Mouse (Mus musculus): ENCODE results near the gene Tfap2a. TPM values are rescaled to one million over a fixed set of nuclear protein-coding genes. Genes with fewer than 3 reads are reported as not detected.

The Tfap2a gene
- polyA plus RNA-seq (2014; fragmentation: Nextera tagmentation; extraction: Ambion mirVana) = 15.5 and 20.6 TPM in 2 replicates

DNA sequence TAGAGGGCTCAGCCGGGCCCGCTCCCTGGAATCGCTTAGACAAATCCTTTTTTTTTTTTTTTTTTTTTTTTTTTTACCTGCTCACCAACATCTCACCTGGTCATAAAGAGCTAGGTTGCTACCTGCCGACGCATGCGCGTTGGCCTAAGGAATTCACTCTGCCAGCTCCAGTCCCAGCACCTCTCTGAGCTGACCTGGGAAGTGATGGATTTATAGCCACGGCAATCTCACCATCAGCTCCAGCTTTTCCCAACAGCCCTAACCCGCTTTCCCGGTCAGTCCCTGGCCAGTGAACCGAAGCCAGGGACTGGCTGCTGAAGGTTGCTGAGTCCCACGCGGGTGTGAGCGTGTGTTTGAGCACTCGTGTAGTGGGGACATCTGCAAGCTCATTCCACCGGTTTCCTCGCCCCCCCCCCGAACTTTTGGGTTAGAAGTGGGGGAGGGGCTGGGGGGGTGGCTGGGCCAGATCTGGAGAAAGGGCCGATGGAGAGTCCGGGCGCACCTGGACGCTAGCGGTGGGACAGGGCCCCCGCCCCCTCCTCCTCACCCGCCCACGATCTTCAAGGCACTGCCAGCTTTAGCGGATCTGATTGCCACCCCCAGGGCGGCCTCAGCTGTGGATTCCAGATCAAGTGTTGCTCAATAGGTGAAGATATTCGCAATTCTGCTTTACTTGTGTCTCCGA lies at the start of gene Tfap2a:
Gene Tfap2a, minus strand, starts transcription at position 181 of the 685 bp plus-strand sequence.
- Histone ChIP-seq H3K4me1 (replicated peaks; ENCODE audit: control insufficient read depth, insufficient read depth, low read length) (no peaks in the 10 kb centered on the region; the same call in 1 of the 2 replicates), H3K27ac (ENCODE audit: low read depth, low read length) (no peak within 1 kb of the TSS), H3K9ac (ENCODE audit: low read depth, low read length) (no peak within 1 kb of the TSS), H3K4me2 (replicated peaks; ENCODE audit: low read depth, low read length) (no peak within 1 kb of the TSS), H3K4me3 (ENCODE audit: low read depth, low read length) (peak within 1 kb of the TSS; percentile 10; the same call in 1 of the 2 replicates), H3K36me3 (ENCODE audit: control insufficient read depth, insufficient read depth, low read length) (no peaks in the 10 kb centered on the region), H3K27me3 (ENCODE audit: control insufficient read depth, insufficient read depth, low read length) (peaks cover 95% of the 10 kb centered on the region), H3K9me3 (ENCODE audit: control insufficient read depth, low read length) (no peaks in the 10 kb centered on the region)
- 1% methylated on average over 30 of the region's 30 CpGs for WGBS
- ATAC-seq (ENCODE audit: low FRiP score) (no peak), DNase-seq (ENCODE audit: low spot score) (peak; percentile 52)

DNA sequence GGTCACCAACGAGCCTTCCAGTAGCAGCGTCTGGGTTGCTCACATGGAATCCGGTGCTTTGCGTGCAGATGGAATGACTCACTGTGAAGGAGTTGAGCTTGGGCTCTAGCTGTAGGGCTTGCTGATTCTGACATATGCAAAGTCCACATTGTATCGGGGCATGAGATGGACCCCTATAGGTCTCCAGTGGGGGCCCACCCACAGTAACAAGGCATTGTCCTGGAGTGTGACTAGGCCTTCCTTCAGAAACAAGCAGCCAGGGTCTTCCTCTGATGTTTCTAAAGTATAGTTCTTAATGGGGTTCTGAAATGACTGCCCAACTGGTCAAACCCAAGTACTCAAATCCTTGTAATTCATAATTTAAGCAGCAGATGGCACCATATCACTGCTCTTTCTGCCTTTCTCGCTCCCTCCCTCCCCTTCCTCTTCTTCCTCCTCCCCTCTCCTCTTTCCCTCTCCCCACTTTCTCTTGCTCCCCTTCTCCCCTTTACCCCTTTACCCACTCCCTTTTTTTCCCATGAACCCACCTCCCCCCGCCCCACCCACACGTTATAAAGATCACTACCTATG lies 46.1 kb upstream of the Tfap2a start:
- no peak overlapping the region for H3K27ac ChIP-seq (ENCODE audit: low read depth, low read length)
- H3K9ac ChIP-seq (ENCODE audit: low read depth, low read length) = no peak overlapping the region
- no peak overlapping the region for H3K4me2 ChIP-seq (replicated peaks; ENCODE audit: low read depth, low read length)
- no peaks in the 10 kb centered on the region for H3K9me3 ChIP-seq (ENCODE audit: control insufficient read depth, low read length)
- WGBS = 51% methylated on average over 8 of the region's 8 CpGs
- H3K4me3 ChIP-seq (ENCODE audit: low read depth, low read length) = no peak overlapping the region
- H3K4me1 ChIP-seq (replicated peaks; ENCODE audit: control insufficient read depth, insufficient read depth, low read length) = no peaks in the 10 kb centered on the region
- peak; percentile 64 for DNase-seq (ENCODE audit: low spot score)
- H3K36me3 ChIP-seq (ENCODE audit: control insufficient read depth, insufficient read depth, low read length) = no peaks in the 10 kb centered on the region
- H3K27me3 ChIP-seq (ENCODE audit: control insufficient read depth, insufficient read depth, low read length) = no peaks in the 10 kb centered on the region
- no peak for ATAC-seq (ENCODE audit: low FRiP score)

DNA sequence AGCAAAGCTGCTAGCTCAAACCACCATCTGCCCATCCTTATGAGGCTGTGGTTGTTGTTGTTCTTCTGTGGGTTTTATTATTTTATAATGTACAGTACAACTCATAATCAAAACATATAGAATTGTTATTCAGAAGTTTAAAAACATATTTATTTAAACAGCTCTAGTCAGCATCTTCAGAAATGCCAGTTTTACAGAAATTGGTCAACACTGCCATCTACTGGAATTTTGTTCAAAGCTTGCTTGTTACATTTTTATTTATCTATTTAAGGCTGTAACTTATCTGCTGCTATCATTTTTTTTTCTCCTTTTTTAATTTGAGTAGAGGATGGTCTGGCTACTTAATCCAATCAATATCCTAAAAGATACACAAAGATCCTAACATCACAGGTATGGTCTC lies 19.8 kb upstream of the Tfap2a start:
- H3K4me2 ChIP-seq (replicated peaks; ENCODE audit: low read depth, low read length) = no peak overlapping the region

DNA sequence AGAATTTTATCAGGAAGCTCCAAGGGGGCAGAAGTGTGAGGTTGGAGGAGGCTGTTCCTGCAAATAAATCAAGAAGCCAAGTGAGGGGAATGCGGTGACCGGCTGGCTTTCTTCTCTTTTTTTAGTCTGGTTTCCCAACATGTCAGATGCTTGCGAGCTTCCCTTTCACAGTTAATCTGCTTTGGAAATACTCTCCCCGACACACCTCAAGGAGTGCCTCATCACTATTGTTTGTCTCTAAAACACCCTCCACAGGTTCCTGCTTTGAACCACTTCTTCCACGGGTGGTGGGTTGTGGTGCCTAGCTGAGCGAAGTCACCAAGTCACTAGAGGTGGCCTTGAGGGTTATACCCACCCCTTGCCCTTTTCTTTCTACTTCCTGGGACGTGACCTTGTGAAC lies 18.2 kb upstream of the Tfap2a start:
- no peak overlapping the region for H3K4me3 ChIP-seq (ENCODE audit: low read depth, low read length)
- no peaks in the 10 kb centered on the region for H3K4me1 ChIP-seq (replicated peaks; ENCODE audit: control insufficient read depth, insufficient read depth, low read length)
- no peaks in the 10 kb centered on the region for H3K36me3 ChIP-seq (ENCODE audit: control insufficient read depth, insufficient read depth, low read length)
- H3K4me2 ChIP-seq (replicated peaks; ENCODE audit: low read depth, low read length) = no peak overlapping the region
- ATAC-seq (ENCODE audit: low FRiP score) (no peak), DNase-seq (ENCODE audit: low spot score) (no peak)
- H3K9me3 ChIP-seq (ENCODE audit: control insufficient read depth, low read length) = no peaks in the 10 kb centered on the region
- 77% methylated on average over 7 of the region's 7 CpGs for WGBS
- no peak overlapping the region for H3K27ac ChIP-seq (ENCODE audit: low read depth, low read length)
- no peak overlapping the region for H3K9ac ChIP-seq (ENCODE audit: low read depth, low read length)
- no peaks in the 10 kb centered on the region for H3K27me3 ChIP-seq (ENCODE audit: control insufficient read depth, insufficient read depth, low read length)

More for the DNA sequence above, 19.8 kb upstream of the Tfap2a start:
- Histone ChIP-seq H3K4me1 (replicated peaks; ENCODE audit: control insufficient read depth, insufficient read depth, low read length) (no peaks in the 10 kb centered on the region), H3K9me3 (ENCODE audit: control insufficient read depth, low read length) (no peaks in the 10 kb centered on the region), H3K27me3 (ENCODE audit: control insufficient read depth, insufficient read depth, low read length) (no peaks in the 10 kb centered on the region), H3K4me3 (ENCODE audit: low read depth, low read length) (no peak overlapping the region), H3K27ac (ENCODE audit: low read depth, low read length) (no peak overlapping the region), H3K36me3 (ENCODE audit: control insufficient read depth, insufficient read depth, low read length) (no peaks in the 10 kb centered on the region), H3K9ac (ENCODE audit: low read depth, low read length) (no peak overlapping the region)
- ATAC-seq (ENCODE audit: low FRiP score) = no peak
- DNase-seq (ENCODE audit: low spot score) = peak; percentile 46

DNA sequence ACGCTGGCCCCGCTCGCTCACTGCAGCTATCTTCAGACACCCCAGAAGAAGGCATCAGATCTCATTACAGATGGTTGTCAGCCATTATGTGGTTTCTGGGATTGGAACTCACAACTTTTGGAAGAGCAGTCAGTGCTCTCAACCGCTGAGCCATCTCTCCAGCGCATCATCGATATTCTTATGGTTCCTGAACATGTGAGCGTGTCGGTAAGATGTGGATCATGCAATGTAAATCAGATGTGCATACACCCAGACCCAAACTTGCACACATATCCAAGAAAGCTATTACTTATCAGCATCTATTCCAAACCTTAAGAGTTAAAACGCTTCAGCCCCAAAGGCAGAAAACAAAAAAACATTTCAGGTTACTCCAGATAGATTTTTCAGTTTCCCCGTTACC lies 15.9 kb upstream of the Tfap2a start:
- peaks cover 6% of the 10 kb centered on the region; the same call in 1 of the 2 replicates for H3K27me3 ChIP-seq (ENCODE audit: control insufficient read depth, insufficient read depth, low read length)
- no peak overlapping the region for H3K27ac ChIP-seq (ENCODE audit: low read depth, low read length)
- H3K4me2 ChIP-seq (replicated peaks; ENCODE audit: low read depth, low read length) = no peak overlapping the region
- no peak overlapping the region for H3K4me3 ChIP-seq (ENCODE audit: low read depth, low read length)
- ATAC-seq (ENCODE audit: low FRiP score) = no peak
- WGBS = 93% methylated on average over 10 of the region's 10 CpGs
- H3K4me1 ChIP-seq (replicated peaks; ENCODE audit: control insufficient read depth, insufficient read depth, low read length) = no peaks in the 10 kb centered on the region
- no peaks in the 10 kb centered on the region for H3K36me3 ChIP-seq (ENCODE audit: control insufficient read depth, insufficient read depth, low read length)
- no peaks in the 10 kb centered on the region for H3K9me3 ChIP-seq (ENCODE audit: control insufficient read depth, low read length)
- no peak overlapping the region for H3K9ac ChIP-seq (ENCODE audit: low read depth, low read length)
- no peak for DNase-seq (ENCODE audit: low spot score)

DNA sequence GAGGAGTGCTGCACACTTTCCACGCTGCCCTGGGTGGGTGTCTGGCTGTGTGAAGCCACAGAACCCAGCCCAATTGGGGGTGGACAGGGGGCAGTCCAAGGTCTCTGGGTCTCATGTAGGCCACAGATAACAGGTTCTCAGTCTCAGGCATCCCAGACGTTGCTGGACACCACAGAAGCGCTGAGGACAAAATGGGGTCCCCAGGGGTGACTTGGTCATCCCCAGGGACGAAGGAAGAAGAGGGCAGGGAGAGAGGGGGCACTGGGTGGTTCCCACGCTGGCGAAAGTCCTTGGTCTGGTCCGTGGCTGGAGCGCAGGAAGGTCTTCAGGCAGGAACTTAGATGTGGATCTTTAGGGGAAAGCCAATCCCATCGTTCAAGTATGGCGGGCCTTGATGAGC lies 13.7 kb upstream of the Tfap2a start:
- Histone ChIP-seq H3K4me1 (replicated peaks; ENCODE audit: control insufficient read depth, insufficient read depth, low read length) (no peaks in the 10 kb centered on the region), H3K9ac (ENCODE audit: low read depth, low read length) (no peak overlapping the region), H3K4me3 (ENCODE audit: low read depth, low read length) (no peak overlapping the region), H3K27ac (ENCODE audit: low read depth, low read length) (no peak overlapping the region), H3K9me3 (ENCODE audit: control insufficient read depth, low read length) (no peaks in the 10 kb centered on the region), H3K4me2 (replicated peaks; ENCODE audit: low read depth, low read length) (no peak overlapping the region), H3K36me3 (ENCODE audit: control insufficient read depth, insufficient read depth, low read length) (no peaks in the 10 kb centered on the region), H3K27me3 (ENCODE audit: control insufficient read depth, insufficient read depth, low read length) (peaks cover 9% of the 10 kb centered on the region)
- 90% methylated on average over 10 of the region's 10 CpGs for WGBS
- ATAC-seq (ENCODE audit: low FRiP score) = no peak
- DNase-seq (ENCODE audit: low spot score) = no peak

DNA sequence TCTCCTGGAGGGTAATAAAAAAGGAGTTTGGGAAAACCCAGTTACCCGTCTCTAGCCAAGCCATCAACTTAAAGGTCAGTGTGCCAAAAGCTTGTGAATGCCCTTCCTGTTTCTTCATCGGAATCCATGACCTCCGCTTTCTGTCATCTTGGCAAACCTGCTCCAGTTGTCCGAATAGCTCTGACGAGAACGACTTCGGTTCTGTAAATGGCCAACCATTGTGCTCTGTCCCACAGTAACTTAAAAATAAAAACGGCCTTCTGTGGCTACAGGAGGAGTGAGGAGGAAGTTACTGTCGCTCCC lies 11.4 kb upstream of the Tfap2a start:
- DNase-seq (ENCODE audit: low spot score) (no peak), ATAC-seq (ENCODE audit: low FRiP score) (no peak)
- H3K27ac ChIP-seq (ENCODE audit: low read depth, low read length) = no peak overlapping the region
- no peaks in the 10 kb centered on the region for H3K36me3 ChIP-seq (ENCODE audit: control insufficient read depth, insufficient read depth, low read length)
- no peak overlapping the region for H3K4me2 ChIP-seq (replicated peaks; ENCODE audit: low read depth, low read length)
- peaks cover 3% of the 10 kb centered on the region; the same call in 1 of the 2 replicates for H3K4me1 ChIP-seq (replicated peaks; ENCODE audit: control insufficient read depth, insufficient read depth, low read length)
- peaks cover 27% of the 10 kb centered on the region for H3K27me3 ChIP-seq (ENCODE audit: control insufficient read depth, insufficient read depth, low read length)
- WGBS = 69% methylated on average over 9 of the region's 9 CpGs
- no peaks in the 10 kb centered on the region for H3K9me3 ChIP-seq (ENCODE audit: control insufficient read depth, low read length)
- no peak overlapping the region for H3K4me3 ChIP-seq (ENCODE audit: low read depth, low read length)
- no peak overlapping the region for H3K9ac ChIP-seq (ENCODE audit: low read depth, low read length)

DNA sequence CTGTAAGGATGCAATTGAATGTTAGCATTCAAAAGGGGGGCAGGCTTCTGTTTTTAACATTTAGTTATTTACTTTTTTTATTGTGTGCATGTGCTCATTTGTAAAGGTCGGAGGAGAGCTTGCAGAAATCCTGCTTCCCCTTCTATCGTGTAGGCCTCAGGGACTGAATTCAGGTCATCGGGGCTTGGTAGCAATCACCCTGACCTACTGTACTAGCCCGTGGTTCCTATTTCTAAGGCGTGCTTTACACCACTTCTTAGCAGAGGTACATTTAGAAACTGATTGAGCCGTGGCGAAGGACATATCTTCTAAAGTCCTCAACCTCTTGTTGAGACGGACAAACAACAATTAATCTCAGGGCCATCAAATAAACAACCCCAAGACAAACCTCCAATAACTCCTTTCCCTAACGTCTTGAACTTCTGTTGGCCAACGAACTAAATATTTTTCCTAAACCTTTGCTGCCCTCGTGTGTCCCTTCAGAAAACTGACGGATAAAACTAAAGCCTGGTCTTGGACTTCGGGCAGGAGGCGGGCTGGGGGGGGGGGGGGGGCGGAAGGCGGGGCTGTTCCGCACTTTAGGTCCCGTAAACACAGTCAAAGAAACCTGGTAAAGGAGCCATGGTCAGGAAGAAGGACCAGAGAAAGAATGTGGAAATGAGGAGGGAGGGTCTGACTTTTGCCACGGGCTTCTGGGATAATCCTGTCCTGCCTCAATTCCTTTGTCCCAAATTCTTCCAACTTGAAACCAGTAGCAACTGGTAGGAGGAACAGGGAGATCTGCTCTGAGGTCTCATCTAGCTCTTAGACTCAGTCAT lies 10.8 kb upstream of the Tfap2a start:
- H3K9ac ChIP-seq (ENCODE audit: low read depth, low read length) = no peak overlapping the region
- peaks cover 3% of the 10 kb centered on the region; the same call in 1 of the 2 replicates for H3K4me1 ChIP-seq (replicated peaks; ENCODE audit: control insufficient read depth, insufficient read depth, low read length)
- H3K4me2 ChIP-seq (replicated peaks; ENCODE audit: low read depth, low read length) = no peak overlapping the region
- 15% methylated on average over 19 of the region's 19 CpGs for WGBS
- no peaks in the 10 kb centered on the region for H3K9me3 ChIP-seq (ENCODE audit: control insufficient read depth, low read length)
- no peaks in the 10 kb centered on the region for H3K36me3 ChIP-seq (ENCODE audit: control insufficient read depth, insufficient read depth, low read length)
- no peak overlapping the region for H3K4me3 ChIP-seq (ENCODE audit: low read depth, low read length)
- peak; percentile 19; the same call in 1 of the 2 replicates for ATAC-seq (ENCODE audit: low FRiP score)
- no peak overlapping the region for H3K27ac ChIP-seq (ENCODE audit: low read depth, low read length)
- DNase-seq (ENCODE audit: low spot score) = peak; percentile 71
- peaks cover 33% of the 10 kb centered on the region for H3K27me3 ChIP-seq (ENCODE audit: control insufficient read depth, insufficient read depth, low read length)

Measured in hindbrain, embryonic 11.5 days (tissue).